Mouse (Mus musculus) ES-Bruce4 (cell line): ENCODE results near the gene Plxna1.

Source experiments
- CTCF ChIP-seq: IDR thresholded peaks from one replicate; pipeline ENCODE4 v1.8.1; 2011; ENCODE audit warnings: low read depth, low read length
- EP300 ChIP-seq: IDR thresholded peaks from 2 replicates; pipeline ENCODE4 v1.6.1; 2011; ENCODE audit warnings: low read depth, low read length; ENCODE audit not compliant: insufficient read depth
- POLR2A ChIP-seq: IDR thresholded peaks from one replicate; pipeline ENCODE4 v1.8.1; 2011; ENCODE audit warnings: low read length; ENCODE audit not compliant: insufficient read depth

DNA sequence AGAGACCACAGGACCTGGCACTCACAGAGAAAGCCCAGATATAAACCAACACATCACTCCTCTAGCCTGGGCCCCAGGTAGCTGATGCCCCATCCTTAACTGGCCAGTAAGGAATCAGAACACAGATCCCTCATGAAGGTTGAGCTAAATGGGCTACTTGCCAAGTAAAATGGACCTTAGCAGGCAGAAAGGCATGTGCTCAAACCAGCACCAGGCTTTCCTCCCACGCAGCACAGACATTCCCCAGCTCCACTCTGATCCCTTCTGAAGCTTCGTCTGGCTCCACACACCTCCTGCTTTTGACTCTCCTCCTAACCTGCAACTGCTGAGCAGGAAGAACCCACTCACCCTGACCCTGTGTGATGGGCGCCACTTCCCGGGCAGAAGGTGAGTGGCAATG is 20.4 kb downstream of the Plxna1 start:
- TF ChIP-seq POLR2A (no peak), CTCF (no peak), EP300 (no peak)
